Mouse (Mus musculus) hindbrain, embryonic 16.5 days (tissue): ENCODE measurements at regions not wholly inside any gene's neighbourhood (a gene's known extent, or its start where the extent isn't known, plus 50 kb on each side); places are given as distances from the start of the nearest gene placed in this dataset.

Experiments
- ATAC-seq: fragments of 200-750 bp; cut with Nextera tagmentation; 2 replicates; pipeline ENCODE4 v1.8.0; 2017; ENCODE audit warnings: moderate TSS enrichment, moderate library complexity
- H3K27ac ChIP-seq: fragments of 300-500 bp; sonication (generic); 2 replicates; pipeline ENCODE4 v1.5.1; 2014; ENCODE audit warnings: low read depth, mild to moderate bottlenecking, control low read depth, low read length, moderate library complexity
- H3K27me3 ChIP-seq: fragments of 300-500 bp; sonication (generic); replicated peaks from 2 replicates; pipeline ENCODE4 v1.6.1; 2014; ENCODE audit warnings: low read length; ENCODE audit not compliant: control insufficient read depth, insufficient read depth
- H3K36me3 ChIP-seq: fragments of 300-500 bp; sonication (generic); 2 replicates; pipeline ENCODE4 v1.6.1; 2014; ENCODE audit warnings: mild to moderate bottlenecking, low read length, moderate library complexity, mixed read lengths; ENCODE audit not compliant: control insufficient read depth, insufficient read depth
- H3K4me1 ChIP-seq: fragments of 300-500 bp; sonication (generic); 2 replicates; pipeline ENCODE4 v1.6.1; 2014; ENCODE audit warnings: low read depth, low read length; ENCODE audit not compliant: control insufficient read depth, insufficient read depth
- H3K4me2 ChIP-seq: fragments of 300-500 bp; sonication (generic); 2 replicates; pipeline ENCODE4 v1.6.1; 2014; ENCODE audit warnings: mild to moderate bottlenecking, low read length, control low read depth, moderate library complexity
- H3K4me3 ChIP-seq: fragments of 300-500 bp; sonication (generic); 2 replicates; pipeline ENCODE4 v1.5.1; 2014; ENCODE audit warnings: mild to moderate bottlenecking, low read length, control low read depth, moderate library complexity
- H3K9ac ChIP-seq: fragments of 300-500 bp; sonication (generic); 2 replicates; pipeline ENCODE4 v1.6.1; 2014; ENCODE audit warnings: low read depth, mild to moderate bottlenecking, control low read depth, low read length, moderate library complexity
- H3K9me3 ChIP-seq: fragments of 300-500 bp; sonication (generic); 2 replicates; pipeline ENCODE4 v1.6.1; 2014; ENCODE audit warnings: mild to moderate bottlenecking, low read length, moderate library complexity; ENCODE audit not compliant: control insufficient read depth
- WGBS: fragments of 180-500 bp; shearing (Covaris S2); extraction: QIAGEN DNeasy Blood & Tissue Kit; methylation state at CpG from one replicate; pipeline ENCODE4 v1.1.7; 2014; 5-methylcytosine and 5-hydroxymethylcytosine counted together

- ATAC-seq: no peak
- no peaks in the 10 kb centered on the region for H3K27me3 ChIP-seq
- WGBS: 72% methylated on average over 9 of the region's 9 CpGs
- no peak overlapping the region for H3K4me3 ChIP-seq
- no peak overlapping the region for H3K9ac ChIP-seq
- H3K27ac ChIP-seq: no peak overlapping the region
- no peak overlapping the region for H3K4me2 ChIP-seq
- H3K9me3 ChIP-seq: no peaks in the 10 kb centered on the region
- H3K4me1 ChIP-seq: no peaks in the 10 kb centered on the region
- no peaks in the 10 kb centered on the region for H3K36me3 ChIP-seq
Measured at GRCm38 (mm10) chr17:4186802-4187201, 490.7 kb upstream of the Nox3 start.

- Histone ChIP-seq H3K4me1 (no peaks in the 10 kb centered on the region), H3K4me3 (no peak overlapping the region), H3K9me3 (no peaks in the 10 kb centered on the region), H3K4me2 (no peak overlapping the region), H3K9ac (no peak overlapping the region), H3K36me3 (no peaks in the 10 kb centered on the region), H3K27me3 (no peaks in the 10 kb centered on the region), H3K27ac (no peak overlapping the region)
- no peak for ATAC-seq
- 87% methylated on average over 4 of the region's 4 CpGs for WGBS
Measured at GRCm38 (mm10) chr17:4187606-4188005, 491.5 kb upstream of the Nox3 start.

GRCm38 (mm10) chr17:4196793-4197448 lies 500.9 kb upstream of the Nox3 start:
- Histone ChIP-seq H3K9ac (no peak overlapping the region), H3K36me3 (no peaks in the 10 kb centered on the region), H3K4me2 (no peak overlapping the region), H3K9me3 (no peaks in the 10 kb centered on the region), H3K27me3 (no peaks in the 10 kb centered on the region), H3K4me1 (no peaks in the 10 kb centered on the region), H3K27ac (no peak overlapping the region), H3K4me3 (no peak overlapping the region)
- no peak for ATAC-seq
- WGBS: 65% methylated on average over 8 of the region's 8 CpGs

- Histone ChIP-seq H3K4me2 (no peak overlapping the region), H3K27me3 (no peaks in the 10 kb centered on the region), H3K27ac (no peak overlapping the region), H3K9me3 (no peaks in the 10 kb centered on the region), H3K9ac (no peak overlapping the region), H3K4me3 (no peak overlapping the region), H3K4me1 (no peaks in the 10 kb centered on the region), H3K36me3 (no peaks in the 10 kb centered on the region)
- 96% methylated on average over 3 of the region's 3 CpGs for WGBS
- no peak for ATAC-seq
Measured at GRCm38 (mm10) chr17:4198001-4198400, 501.9 kb upstream of the Nox3 start.

- H3K4me3 ChIP-seq: no peak overlapping the region
- H3K4me1 ChIP-seq: no peaks in the 10 kb centered on the region
- no peak for ATAC-seq
- no peaks in the 10 kb centered on the region for H3K36me3 ChIP-seq
- no peaks in the 10 kb centered on the region for H3K27me3 ChIP-seq
- no peak overlapping the region for H3K4me2 ChIP-seq
- H3K9me3 ChIP-seq: no peaks in the 10 kb centered on the region
- no peak overlapping the region for H3K9ac ChIP-seq
- no peak overlapping the region for H3K27ac ChIP-seq
- WGBS: 80% methylated on average over 2 of the region's 2 CpGs
Measured at GRCm38 (mm10) chr17:4199698-4200153, 503.7 kb upstream of the Nox3 start.

GRCm38 (mm10) chr17:4201300-4201699 lies 505.2 kb upstream of the Nox3 start:
- Histone ChIP-seq H3K36me3 (no peaks in the 10 kb centered on the region), H3K4me1 (no peaks in the 10 kb centered on the region), H3K27me3 (no peaks in the 10 kb centered on the region), H3K4me3 (no peak overlapping the region), H3K4me2 (no peak overlapping the region), H3K9ac (no peak overlapping the region), H3K9me3 (no peaks in the 10 kb centered on the region), H3K27ac (no peak overlapping the region)
- ATAC-seq: no peak
- 93% methylated on average over 4 of the region's 4 CpGs for WGBS

- no peaks in the 10 kb centered on the region for H3K36me3 ChIP-seq
- H3K4me3 ChIP-seq: no peak overlapping the region
- 85% methylated on average over 5 of the region's 5 CpGs for WGBS
- H3K4me1 ChIP-seq: no peaks in the 10 kb centered on the region
- no peaks in the 10 kb centered on the region for H3K9me3 ChIP-seq
- no peaks in the 10 kb centered on the region for H3K27me3 ChIP-seq
- H3K4me2 ChIP-seq: no peak overlapping the region
- ATAC-seq: no peak
- H3K9ac ChIP-seq: no peak overlapping the region
- H3K27ac ChIP-seq: no peak overlapping the region
Measured at GRCm38 (mm10) chr17:4208142-4208925, 512.3 kb upstream of the Nox3 start.

GRCm38 (mm10) chr17:4209650-4210049 lies 513.6 kb upstream of the Nox3 start:
- WGBS: 87% methylated on average over 8 of the region's 8 CpGs
- Histone ChIP-seq H3K27me3 (no peaks in the 10 kb centered on the region), H3K36me3 (no peaks in the 10 kb centered on the region), H3K4me3 (no peak overlapping the region), H3K4me1 (no peaks in the 10 kb centered on the region), H3K4me2 (no peak overlapping the region), H3K27ac (no peak overlapping the region), H3K9me3 (no peaks in the 10 kb centered on the region), H3K9ac (no peak overlapping the region)
- ATAC-seq: no peak

GRCm38 (mm10) chr17:4212586-4212985 lies 516.5 kb upstream of the Nox3 start:
- Histone ChIP-seq H3K9ac (no peak overlapping the region), H3K4me1 (no peaks in the 10 kb centered on the region), H3K36me3 (no peaks in the 10 kb centered on the region), H3K27ac (no peak overlapping the region), H3K4me2 (no peak overlapping the region), H3K4me3 (no peak overlapping the region), H3K27me3 (no peaks in the 10 kb centered on the region), H3K9me3 (no peaks in the 10 kb centered on the region)
- peak; percentile 61; the same call in 1 of the 2 replicates for ATAC-seq
- WGBS: 47% methylated on average over 4 of the region's 4 CpGs
